Mouse (Mus musculus): Measurements from ENCODE around the gene Padi6. TPM values are rescaled to one million over a fixed set of nuclear protein-coding genes. Genes with fewer than 3 reads are reported as not detected.

Gene Padi6
- total RNA-seq, 4 experiments from 2014 or later, result not detected

GRCm38 (mm10) chr4:140708297-140708927 lies 34.0 kb downstream of the Padi6 start:
- no peak for DNase-seq (ENCODE audit: low spot score in 2 of 2)

GRCm38 (mm10) chr4:140707615-140708014 lies 34.8 kb downstream of the Padi6 start:
- DNase-seq (ENCODE audit: low spot score in 2 of 2), result no peak

- DNase-seq (ENCODE audit: low spot score in 2 of 2), result no peak
These were observed 38.3 kb downstream of the Padi6 start for GRCm38 (mm10) chr4:140704166-140704565.

- DNase-seq (ENCODE audit: low spot score in 2 of 2), result no peak
These were observed 38.8 kb downstream of the Padi6 start for GRCm38 (mm10) chr4:140703636-140704035.

- peak in 1 of 2 experiments; percentile 67 for DNase-seq (ENCODE audit: low spot score in 2 of 2)
These were observed 39.7 kb downstream of the Padi6 start for GRCm38 (mm10) chr4:140702611-140703327.

GRCm38 (mm10) chr4:140701716-140702561 lies 40.5 kb downstream of the Padi6 start:
- no peak for DNase-seq (ENCODE audit: low spot score in 2 of 2)

GRCm38 (mm10) chr4:140701049-140701715 lies 41.3 kb downstream of the Padi6 start:
- DNase-seq (ENCODE audit: low spot score in 2 of 2), result peak; percentile 58 to 71

- DNase-seq (ENCODE audit: low spot score in 2 of 2), result no peak
These were observed 42.0 kb downstream of the Padi6 start, which contains the start of gene Rcc2 for GRCm38 (mm10) chr4:140700269-140701018. Rcc2 (plus strand) TSS chr4:140700541.

GRCm38 (mm10) chr4:140699441-140700127 lies 42.9 kb downstream of the Padi6 start:
- DNase-seq (ENCODE audit: low spot score in 2 of 2), result peak; percentile 74 to 83

- no peak for DNase-seq (ENCODE audit: low spot score in 2 of 2)
These were observed 46.5 kb downstream of the Padi6 start for GRCm38 (mm10) chr4:140695675-140696585.

- DNase-seq (ENCODE audit: low spot score in 2 of 2), result no peak
These were observed 47.3 kb downstream of the Padi6 start for GRCm38 (mm10) chr4:140695146-140695545.

- no peak for DNase-seq (ENCODE audit: low spot score in 2 of 2)
These were observed 47.8 kb downstream of the Padi6 start for GRCm38 (mm10) chr4:140694551-140695060.

- DNase-seq (ENCODE audit: low spot score in 2 of 2), result no peak
These were observed 48.9 kb downstream of the Padi6 start for GRCm38 (mm10) chr4:140693513-140693912.

GRCm38 (mm10) chr4:140691481-140691880 lies 51.0 kb downstream of the Padi6 start:
- DNase-seq (ENCODE audit: low spot score in 2 of 2), result no peak

- no peak for DNase-seq (ENCODE audit: low spot score in 2 of 2)
These were observed 52.4 kb downstream of the Padi6 start for GRCm38 (mm10) chr4:140689873-140690655.

GRCm38 (mm10) chr4:140688826-140689425 lies 53.5 kb downstream of the Padi6 start:
- no peak for DNase-seq (ENCODE audit: low spot score in 2 of 2)

- DNase-seq (ENCODE audit: low spot score in 2 of 2), result no peak
These were observed 54.2 kb downstream of the Padi6 start for GRCm38 (mm10) chr4:140688044-140688825.
